Mouse (Mus musculus) cerebral cortex, adult 2 months (tissue): ENCODE results near the gene Rere.

Source experiments
- WGBS: fragments of 180-500 bp; shearing (Covaris S2); methylation state at CpG from one replicate; pipeline ENCODE4 v1.1.7; 2018; 5-methylcytosine and 5-hydroxymethylcytosine counted together

Rere gene

DNA sequence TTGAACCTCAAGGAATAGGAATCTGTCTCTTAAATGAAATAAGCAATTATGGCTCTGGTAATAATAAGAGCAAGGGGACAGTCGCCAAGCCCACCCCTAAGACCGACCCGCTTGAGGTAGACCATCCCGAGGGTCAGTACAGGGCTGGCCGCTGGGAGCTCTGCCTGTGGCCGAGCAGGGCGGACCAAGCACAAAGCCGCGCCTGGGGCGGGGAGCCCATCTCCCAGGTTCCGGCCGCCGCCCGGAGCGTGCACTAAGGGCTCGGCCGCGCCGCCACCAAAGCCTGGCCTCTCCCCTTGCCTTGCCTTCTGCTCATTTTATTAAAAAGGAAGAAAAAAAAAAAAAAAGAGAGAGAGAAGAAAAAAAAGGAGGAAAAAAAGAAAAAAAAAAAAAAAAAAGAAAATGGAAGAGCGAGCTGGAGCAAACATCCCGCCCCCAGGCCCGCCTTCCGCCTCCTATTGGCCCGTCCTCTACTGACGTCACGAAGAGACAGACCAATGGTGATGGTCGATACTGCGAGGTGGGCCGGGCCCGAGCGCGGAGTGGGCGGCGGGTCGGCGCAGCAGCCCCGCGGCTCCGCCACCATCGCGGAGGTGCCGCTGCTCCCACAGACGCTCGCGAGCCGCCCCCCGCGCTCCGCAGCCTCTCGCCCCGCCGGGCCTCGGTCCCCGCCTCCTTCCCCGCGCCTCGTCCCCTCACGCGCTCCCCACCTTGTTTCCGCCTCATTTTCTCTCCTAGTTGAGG lies at the start of gene Rere:
Rere (plus strand) TSS at position 629 of the 744 bp plus-strand sequence.
- under 1% methylated on average over 59 of the region's 60 CpGs for WGBS

DNA sequence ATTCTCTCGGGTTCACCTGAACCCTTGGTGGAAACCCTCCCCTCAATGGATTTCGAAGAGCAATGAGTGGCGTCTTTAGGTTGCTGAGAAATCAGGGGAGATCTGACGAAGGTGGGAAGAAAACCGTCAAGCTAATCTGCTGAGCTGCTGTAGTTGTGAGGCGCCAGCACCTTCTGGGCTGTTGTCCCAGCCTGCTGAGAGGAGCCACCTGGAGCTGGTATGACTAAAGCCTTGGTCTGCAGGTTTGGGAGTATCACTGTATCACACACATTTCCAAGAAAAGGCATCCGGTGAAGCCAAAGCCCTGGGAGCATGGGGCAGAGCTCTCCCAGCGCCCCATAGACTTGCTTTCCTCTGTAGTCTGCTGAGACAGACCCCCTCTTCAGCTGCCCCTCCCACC lies 49.6 kb upstream of the Rere start:
- WGBS, result 66% methylated on average over 8 of the region's 8 CpGs

DNA sequence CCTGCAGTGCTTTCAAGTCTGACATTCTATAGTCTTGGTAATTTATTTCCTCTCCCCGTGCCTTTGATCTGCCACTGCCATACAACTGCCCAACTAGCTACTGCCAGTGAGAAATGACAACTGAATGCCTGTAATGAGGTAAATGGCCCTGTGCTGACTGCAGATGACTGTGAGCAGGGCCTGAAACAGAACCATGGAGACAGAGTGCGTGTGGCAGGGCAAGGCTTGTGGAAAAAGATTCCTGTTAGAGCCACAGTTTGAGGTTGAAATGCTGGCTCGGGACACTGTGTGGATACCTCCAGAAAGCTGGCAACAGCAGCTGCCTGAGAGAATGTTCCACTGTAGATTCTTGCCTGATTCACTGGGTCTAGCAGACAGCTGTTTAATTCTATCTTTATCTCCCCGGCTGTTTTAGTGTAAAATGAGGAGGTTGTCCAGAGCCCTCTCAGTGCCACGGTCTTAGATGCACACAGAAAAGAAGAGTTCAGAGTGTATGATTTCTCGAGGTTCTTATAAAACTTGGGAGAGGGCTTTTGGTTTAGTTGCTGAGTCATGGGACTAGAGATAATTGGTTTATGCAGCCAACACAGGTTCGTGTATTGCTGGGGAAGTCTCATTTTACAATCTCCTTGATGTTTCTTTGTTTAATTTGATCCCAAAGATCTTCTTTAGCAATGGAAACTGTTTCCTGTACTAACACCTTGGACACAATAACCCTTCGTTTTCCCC lies 46.7 kb upstream of the Rere start:
- 22% methylated on average over 8 of the region's 8 CpGs for WGBS

DNA sequence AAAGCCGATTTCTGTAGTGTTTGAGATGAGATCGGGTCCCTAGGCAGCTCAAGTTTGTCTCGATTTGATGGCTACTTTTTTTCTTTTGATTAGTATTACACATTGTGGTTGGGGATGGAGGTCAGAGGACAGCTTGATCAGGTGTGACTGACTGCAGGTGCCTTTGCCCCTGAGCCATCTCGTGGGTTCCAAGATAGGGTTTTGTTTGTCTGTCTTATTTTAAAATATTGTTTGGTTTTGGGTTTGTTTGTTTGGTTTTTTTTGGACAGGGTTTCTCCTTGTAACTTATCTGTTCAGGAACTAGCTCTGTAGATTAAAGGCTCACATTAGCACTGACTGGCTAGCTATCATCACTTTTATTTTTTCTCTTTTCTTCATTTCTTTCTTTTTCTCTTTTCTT lies 45.9 kb upstream of the Rere start:
- 60% methylated on average over 4 of the region's 4 CpGs for WGBS

DNA sequence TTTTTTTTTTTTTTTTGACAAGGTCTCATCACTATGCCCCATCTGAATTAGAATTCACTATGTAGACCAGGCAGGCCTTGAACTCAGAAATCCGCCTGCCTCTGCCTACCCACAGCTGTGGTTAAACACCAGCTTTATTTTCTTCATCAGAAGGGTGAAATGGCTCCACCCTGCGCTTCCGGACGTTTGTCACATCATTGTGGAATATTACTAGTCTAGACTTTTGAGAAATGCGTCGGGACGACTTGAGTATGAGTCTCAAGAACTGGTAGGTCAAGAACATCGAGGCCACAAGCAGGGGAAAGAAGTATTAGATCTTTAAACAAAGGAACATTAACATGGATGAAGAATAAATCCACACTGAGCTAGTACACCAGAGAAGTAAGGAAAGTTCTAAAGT lies 45.4 kb upstream of the Rere start:
- WGBS, result 79% methylated on average over 8 of the region's 8 CpGs

DNA sequence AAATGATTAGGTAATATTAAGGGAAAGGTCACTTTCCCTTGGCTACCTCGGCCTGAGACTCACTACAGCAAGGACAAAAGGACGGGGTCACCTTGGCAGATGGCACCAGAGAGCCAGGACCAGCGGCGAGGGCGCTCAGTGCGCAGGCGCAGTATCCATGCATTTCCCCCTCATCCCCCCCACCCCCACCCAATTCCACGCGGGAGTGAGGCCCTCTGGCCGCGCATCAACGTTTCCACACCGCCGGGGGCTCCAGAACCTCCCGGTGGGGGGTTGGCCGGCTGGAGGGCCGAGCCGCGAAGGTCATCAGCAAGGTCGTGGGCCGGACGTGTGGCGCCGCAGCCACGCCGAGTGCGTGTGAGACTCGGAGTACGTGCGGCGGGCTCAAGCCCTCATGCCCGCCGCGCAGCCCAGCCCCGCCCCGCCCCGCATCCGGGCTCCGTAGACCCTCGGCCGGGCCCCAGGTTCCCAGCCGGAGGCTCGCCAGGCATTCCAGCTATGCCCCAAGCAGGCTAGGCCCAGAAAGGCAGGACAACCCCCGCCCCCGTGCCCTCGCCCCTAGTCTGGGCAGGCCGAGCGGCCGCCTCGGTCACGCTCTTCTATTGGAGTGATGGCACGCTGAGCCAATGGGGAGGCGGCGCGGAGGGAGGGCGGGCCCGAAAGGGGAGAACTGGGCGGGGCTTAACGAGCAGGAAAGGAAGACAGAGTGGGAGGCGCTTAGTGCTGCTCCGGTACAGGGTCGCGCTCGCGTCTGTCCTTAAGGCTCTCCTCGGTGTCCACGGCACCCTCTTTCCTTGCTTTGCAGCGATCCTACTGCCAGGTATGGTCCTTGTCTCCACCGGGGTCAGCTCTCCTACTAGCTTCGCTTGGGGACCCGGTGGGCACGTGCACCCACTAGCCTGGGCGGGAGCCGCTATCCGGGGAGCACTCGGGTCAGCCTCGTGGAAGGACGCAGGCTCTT lies 44.6 kb upstream of the Rere start, which contains the start of gene Eno1:
Eno1 (plus strand) TSS at position 201 of the 961 bp plus-strand sequence.
- under 1% methylated on average over 78 of the region's 78 CpGs for WGBS

DNA sequence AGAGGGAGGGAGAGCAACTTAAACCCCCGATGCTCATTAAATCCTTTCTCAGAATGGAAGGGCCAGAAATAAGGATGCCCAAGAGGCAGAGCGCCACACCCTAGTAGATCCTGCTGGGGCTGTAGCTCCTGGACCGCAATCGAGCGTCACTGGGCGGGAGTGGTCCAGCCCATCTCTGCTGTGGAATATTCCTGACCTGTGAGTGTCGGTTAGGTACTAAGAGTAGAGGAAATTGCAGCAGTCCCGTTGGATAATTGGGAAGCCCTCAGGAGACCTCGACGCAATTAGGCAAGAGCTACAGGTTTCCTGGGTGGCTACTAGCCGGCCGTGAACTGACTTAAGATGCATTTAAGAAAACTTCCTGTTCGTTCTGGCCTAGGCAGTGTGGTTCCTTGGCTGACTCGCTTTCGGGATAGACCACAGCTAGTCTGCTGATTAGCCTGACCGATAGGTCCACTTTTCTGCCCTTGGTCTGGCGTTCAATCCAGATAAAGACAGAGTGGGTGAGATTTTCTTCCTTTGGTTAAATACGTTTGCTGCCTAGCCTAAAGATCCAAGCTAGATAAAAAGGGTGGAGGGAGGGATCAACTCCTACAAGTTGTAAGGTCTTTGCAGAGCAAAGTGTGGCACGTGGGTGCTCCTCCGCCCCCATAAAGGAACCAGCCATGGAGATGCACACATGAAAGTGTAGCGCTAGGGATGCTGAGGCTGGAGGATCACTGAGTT lies 43.6 kb upstream of the Rere start:
- 1% methylated on average over 21 of the region's 21 CpGs for whole genome bisulfite sequencing

DNA sequence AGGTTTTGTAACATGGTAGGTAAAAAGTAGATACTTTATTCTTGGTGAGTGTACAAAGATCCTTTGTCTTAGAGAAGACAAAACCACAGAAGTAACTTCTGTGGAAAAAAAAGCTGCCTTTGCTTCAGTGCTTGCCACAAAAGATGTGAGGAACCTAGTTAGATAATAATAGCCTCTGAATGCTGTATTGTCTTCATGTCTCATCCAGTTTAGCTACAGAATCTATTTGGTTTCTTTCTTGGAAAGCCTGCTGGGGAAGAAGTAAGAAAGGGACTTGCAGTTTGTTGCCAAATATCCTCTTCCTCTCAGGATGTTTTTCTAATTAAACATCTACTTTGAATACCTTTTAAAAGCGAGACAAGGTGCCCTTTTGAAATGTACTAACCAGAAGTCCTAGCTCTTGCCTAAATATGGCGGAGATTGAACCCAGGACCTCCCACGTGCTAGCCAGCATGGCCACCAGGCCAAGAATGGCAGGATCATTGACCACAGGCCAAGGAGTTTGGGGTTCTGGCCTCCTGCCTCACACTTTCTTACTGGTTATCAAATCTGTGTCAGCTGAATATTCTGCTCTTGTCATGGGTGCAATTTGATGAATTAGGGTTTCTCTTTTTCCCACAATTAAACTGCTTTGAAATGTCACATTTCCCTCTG lies 42.9 kb upstream of the Rere start:
- whole genome bisulfite sequencing, result 15% methylated on average over 3 of the region's 3 CpGs

DNA sequence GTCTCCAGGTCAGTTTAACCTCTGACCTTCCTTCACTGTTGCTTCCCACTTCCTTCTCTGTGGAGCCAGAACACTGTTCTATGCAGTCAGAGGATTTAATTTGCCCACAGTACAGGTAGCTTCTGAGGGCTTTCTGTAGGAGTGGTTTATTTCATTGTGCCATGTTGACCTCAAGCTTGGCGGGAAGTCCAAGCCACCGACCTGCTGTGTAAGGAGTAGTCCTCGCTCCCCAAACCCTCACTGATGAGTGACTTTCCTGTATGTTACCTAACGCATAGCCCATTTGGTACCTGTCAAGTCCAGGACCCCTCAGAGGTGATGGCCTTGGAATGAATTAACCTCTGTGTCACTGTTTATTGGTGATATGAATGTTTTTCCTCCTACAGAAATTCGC lies 42.4 kb upstream of the Rere start:
- 55% methylated on average over 5 of the region's 5 CpGs for WGBS

DNA sequence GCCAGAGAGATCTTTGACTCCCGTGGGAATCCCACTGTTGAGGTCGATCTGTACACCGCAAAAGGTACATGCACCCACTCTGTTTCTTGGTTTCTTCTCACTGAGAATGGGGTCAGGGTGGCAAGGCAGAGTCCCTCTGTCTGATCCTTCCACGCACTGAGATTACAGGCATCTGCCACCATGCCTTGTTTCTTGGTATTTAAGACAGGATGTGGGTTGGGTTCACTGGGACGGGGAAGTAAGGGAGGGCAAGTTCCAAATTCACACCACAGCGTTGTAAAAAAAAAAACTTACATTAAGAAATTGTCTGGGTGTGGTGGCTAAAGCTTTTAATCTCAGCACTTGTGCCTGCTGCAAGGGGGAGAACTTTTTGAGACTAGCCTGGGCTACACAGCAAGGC lies 41.9 kb upstream of the Rere start:
- 39% methylated on average over 6 of the region's 6 CpGs for WGBS

DNA sequence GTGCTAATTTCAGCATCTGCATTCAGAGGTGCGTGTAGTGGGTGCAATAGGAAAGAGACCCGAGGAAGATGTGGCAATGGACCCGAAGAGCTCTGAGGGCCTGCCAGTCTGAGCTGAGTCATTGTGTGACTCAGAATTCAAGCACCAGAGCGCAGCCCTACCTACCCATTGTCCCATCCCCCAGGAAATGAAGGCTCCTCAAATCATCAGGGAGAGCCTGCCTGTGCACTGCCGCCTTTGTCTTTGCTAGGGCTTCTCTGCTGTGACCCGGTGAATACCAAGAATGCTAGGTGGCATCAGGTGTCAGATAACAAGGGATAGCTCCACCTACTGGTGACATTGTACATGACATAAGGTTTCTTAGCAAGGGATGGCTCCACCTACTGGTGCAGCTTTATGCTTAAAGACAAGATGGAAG lies 41.5 kb upstream of the Rere start:
- WGBS, result 11% methylated on average over 6 of the region's 6 CpGs

DNA sequence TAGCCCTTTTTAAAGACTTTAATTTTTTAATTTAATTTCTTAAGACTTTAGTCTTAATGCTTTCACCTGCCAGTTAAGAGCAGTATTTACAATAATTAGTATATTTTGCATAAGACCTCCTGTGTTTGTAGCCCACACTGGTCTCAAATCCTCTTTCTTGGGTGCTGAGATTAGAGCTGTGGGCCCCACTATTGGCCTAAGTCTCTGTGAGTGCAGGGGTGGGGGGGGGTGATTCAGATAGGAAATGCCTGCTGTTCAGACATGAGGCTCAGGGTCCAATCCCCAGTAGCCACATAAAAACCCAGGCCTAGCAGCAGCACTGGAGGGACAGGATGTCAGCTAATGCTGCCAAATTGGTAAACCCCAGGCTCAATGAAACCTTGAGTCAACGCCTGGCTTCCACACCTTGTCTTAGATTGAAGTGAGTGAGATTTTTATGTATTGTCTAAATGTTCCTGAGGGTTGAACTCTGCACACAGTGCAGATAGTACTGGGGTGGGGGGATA lies 41.0 kb upstream of the Rere start:
- 40% methylated on average over 1 of the region's 1 CpGs for WGBS

DNA sequence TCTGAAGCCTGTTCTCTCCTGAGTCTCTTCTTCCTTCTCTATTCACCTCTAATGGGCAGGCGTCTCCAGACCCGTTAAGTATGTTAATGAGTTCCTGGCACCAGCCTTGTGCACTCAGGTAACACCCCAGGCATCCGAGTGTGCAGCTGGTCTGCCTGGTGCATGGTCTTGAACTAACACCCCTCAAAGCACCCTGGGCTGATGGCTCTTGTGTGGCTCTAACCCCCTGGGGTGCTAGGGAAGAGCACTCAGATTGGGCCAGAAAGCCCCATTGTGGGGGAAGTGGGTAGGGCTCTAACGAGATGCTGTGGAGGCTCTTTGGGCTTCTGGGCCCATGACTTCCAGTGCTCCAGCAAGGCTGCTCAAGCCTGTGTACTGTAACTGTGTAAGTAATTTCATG lies 39.7 kb upstream of the Rere start:
- 31% methylated on average over 4 of the region's 4 CpGs for WGBS

DNA sequence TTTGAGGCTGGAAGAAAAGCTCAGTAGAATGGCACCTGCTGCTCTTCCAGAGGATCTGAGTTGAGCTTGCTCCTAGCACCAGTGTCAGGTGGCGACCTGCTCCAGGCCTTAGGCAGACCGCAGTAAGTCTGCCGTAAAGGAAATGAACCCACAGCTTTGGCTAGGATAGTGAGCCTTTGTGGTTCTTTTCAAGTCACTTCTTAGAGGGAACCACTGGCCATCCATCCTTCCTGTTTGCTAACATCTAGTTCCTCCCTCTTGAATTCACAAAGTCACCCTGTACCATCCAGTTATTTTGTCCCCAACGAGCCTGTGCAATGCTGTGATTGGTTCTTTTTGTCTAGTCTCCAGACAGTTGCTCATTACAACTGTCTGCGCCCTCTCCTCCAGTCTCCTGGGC lies 38.7 kb upstream of the Rere start:
- 60% methylated on average over 5 of the region's 5 CpGs for WGBS

DNA sequence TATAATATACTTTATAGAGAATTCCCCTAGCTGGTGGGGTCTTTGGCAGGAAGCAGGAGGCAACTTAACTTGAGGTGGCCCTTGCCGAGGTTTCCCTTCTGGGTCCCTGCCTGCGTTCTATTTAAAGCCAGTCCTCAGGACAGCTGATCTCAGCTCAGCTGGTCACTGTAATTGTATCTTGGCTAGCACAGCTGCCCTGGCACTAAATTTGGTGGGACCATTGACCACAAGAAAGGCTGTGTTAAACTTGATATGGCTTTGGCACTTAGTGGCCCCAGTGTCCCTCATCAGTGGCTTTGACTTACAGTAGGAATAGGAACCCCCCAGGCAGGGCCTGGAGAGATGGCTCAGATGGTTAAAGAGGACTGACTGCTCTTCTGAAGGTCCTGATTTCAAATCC lies 35.6 kb upstream of the Rere start:
- WGBS, result 57% methylated on average over 2 of the region's 2 CpGs

DNA sequence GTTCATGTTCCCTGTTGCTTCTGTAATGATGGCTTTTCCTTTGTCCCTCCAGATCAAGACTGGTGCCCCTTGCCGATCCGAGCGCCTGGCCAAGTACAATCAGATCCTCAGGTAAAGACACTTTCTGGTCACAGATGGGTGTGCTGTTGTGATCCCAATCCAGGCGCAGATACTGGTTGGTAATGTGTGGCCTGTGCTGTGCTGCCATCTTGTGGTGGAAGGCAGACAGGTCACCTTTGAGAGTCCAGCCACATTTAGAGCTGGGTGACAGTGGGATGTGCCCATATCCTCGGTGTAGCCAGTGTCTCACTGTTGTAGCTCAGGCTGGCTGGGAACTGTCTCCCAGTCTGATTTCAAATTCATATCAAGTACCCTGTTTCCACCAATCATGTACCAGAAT lies 33.4 kb upstream of the Rere start:
- WGBS, result 42% methylated on average over 5 of the region's 5 CpGs

DNA sequence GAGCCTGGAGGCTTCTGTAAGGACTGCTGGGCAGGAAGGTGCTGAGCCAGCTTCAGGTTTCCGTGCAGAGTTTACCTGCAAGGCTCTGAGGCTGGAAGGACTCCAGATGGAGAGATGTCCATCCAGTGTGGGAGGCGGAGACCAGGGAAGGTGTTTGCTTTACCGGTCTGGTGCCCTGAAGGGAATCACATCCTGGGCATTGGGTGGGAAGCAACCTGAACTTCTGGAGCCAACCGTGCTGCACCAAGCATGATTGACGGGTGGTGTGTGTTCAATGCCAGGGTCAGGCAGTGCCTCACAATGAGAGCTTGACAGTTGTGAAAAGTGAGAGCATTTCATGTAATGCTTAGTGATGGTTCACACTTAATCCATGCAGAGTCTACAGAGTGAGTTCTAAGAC lies 32.5 kb upstream of the Rere start:
- WGBS, result 61% methylated on average over 5 of the region's 5 CpGs

DNA sequence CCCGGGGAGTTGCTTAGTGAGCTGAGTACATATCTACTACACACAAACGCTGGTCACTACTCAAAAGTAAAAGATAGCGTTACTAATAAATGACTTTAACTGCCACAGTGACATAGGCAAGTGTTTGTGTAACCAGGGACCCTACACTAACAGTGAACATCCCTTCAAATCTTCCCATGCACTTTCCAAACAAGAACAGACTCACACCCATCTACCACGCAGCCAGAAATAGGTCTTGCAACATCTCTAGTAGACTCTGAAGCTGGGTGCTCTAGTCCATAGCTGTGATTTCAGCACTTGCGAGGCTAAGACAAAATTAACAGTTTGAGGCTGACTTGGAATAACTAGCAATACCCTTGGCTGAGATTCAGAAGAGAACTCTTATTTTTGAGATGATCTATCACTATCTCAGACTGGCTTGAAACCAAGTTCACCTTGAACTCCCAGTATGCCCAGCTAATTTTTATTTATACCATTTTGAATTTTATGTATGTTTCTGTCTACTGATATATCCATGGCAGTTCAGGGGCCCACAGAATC lies 31.6 kb upstream of the Rere start:
- WGBS, result 59% methylated on average over 5 of the region's 5 CpGs

DNA sequence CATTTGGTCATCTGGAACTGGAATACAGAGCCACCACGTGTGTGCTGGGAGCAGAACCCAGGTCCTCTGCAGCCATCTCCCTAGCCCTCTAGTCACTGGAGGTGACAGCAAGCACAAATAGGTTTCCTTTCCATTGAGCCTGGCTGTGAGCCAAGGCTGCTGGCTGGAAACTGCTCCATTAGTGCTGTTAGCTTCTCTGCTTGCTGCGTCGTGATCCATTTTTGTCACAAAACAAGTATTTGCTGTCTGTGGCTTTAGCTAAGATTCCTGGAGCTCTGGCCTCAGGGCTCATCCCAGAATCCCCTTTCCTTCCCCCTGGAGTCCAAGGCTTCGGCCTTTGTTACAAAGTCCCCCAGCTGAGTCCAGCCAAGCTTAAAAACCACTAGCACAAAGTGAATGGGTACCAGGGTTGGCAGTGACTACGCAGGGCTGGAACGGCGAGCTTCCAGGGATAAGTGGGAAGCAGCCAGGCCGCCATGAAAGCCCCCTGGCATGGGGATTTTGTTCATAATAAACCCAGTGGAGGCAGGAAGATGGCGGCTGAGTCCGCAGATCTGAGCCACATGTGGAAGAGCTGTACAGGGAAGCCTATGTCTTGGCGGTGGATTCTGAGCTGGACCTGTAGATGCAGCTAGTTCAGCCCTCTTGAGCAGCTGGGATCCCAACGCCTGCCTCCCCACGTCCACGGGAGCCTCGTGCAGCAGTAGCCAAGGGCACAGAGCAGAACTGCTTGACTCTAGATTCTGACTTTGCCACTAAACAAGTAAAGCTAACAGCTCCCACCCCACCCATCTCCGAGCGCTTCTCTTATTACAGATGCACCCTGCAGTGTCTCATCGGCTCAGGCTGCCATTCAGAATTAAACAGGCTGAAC lies 30.7 kb upstream of the Rere start:
- WGBS, result 45% methylated on average over 18 of the region's 18 CpGs
